Mouse (Mus musculus): ENCODE results near the gene Mpig6b.

- TF ChIP-seq CTCF (IDR thresholded peaks at IDR 0.05; ENCODE audit: low read depth, low read length) (no peak), POLR2A (IDR thresholded peaks at IDR 0.05; ENCODE audit: borderline replicate concordance, low read depth, low read length) (no peak)
These were observed at the start of gene Mpig6b for GRCm38 (mm10) chr17:35066084-35066483.
